Mouse (Mus musculus) frontal cortex, adult (tissue): ENCODE results near the gene Maml2.
A peak's percentile ranks its signal among the peaks of the same experiment; 100 is the strongest.

Experiments used
- ATAC-seq: cut with Nextera tagmentation; 2 replicates; pipeline ENCODE4 v1.9.2; 2017; ENCODE audit warnings: mild to moderate bottlenecking, moderate library complexity, mixed read lengths; ENCODE audit not compliant: low TSS enrichment

The Maml2 gene

DNA sequence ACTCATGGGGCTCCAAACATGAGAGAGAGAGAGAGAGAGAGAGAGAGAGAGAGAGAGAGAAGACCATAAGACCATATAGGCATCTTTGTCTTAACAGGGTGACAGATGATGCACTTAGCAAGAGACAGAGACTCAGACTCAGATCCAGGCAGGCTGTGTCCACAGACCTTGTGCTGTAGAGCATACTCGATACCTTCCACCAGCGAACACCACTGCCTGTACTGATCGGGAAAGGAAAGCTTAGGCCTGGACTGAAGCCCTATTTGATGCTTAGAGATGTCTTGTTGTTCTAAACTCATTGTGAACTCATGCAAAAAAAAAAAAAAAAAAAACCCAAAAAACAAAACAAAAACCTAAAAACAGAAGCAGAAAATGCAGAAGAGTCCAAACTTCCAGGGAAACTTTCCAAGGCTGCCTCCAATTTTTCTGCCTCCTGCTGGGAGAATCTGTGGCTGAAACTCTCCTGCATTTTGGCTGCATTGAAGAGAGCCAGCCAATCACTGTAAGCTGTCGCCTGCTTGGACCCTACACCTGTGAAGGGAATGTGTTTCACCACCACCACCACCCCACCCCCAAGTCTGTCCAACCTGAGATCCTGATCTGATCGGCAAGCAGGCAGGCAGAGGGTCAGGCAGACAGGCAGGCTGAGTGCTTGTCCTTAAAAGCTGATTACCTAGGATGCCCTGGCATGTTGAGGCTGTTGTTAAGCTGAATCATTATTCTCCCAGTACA, 268.6 kb downstream of the Maml2 start:
- ATAC-seq = no peak

DNA sequence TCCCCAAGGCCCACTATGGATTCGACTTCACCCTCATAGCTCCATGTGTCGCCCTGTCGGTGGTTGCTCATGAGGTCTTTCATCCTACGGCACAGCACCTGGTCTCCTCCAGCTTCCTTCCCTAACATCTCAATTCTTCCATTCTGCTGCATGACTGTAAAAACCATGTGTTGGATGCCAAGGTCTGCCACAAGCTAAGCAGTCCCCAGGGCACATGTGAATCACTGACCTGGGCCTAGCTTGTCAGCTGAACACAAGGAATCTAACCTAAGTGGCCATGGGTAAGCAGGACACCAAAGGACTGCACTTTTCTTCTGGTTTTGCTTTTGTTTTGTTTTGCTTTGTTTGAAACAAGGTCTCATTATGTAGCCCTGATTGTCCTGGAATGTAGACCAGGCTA, 271.3 kb downstream of the Maml2 start:
- ATAC-seq = no peak

DNA sequence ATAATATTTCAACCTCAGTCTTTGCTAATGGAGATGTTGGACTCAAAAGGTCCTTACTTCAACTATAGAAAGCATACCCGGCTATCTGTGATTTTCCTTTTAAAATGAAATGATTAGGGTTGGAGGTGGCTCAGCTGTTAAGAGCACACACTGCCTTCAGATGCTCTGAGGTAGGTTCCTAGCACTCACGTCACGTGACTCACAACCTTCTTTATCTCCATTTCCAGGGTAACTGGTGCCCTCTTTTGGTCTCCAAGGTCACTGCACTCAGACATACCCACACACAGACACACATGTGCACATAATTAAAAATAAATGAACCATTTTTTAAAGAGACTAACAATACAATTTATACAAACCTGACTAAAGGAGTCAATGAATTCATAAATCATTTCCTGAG, 275.1 kb downstream of the Maml2 start:
- no peak for ATAC-seq

DNA sequence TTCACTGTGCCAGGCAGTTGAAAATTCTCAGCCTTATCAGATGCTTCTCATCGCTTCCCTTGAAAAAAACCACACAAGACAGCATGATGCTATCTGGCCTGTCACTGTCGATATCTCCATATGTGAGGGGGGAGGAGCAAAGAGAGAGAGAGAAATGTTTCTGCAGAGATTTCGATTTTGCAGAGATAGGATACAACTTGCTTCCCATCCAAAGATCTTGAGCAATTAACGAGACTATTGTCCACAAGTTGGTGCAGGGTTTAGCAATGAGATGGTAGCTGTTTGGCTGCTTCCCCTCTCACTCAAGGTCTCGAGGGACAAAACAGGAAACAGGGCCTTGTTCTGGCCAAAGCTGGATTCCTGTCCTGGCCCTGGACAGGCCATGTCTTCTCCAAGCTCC, 276.3 kb downstream of the Maml2 start:
- no peak for ATAC-seq

- ATAC-seq = no peak
Observed at GRCm38 (mm10) chr9:13574913-13575312, 277.2 kb downstream of the Maml2 start.

- no peak for ATAC-seq
Observed at GRCm38 (mm10) chr9:13577150-13577549, 279.4 kb downstream of the Maml2 start.

DNA sequence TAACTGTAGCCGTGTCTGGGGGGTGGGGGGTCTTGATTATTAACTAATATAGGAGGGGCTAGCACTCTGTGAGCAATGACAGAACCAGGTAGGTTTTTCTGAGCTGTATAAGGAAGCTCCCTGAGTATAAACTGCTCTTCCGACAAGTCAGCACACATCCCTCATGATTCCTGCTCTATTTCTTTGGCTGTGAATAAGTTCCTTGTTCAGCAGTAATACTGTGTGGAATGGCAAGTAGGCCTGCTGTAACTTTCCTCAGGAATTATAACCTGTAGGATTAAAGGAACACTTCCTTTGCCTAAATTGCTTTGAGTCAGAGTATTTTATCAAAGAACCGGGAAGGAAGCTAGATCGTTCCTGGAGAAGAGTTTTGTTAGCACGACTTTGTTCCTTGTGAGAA, 283.4 kb downstream of the Maml2 start:
- ATAC-seq = no peak

DNA sequence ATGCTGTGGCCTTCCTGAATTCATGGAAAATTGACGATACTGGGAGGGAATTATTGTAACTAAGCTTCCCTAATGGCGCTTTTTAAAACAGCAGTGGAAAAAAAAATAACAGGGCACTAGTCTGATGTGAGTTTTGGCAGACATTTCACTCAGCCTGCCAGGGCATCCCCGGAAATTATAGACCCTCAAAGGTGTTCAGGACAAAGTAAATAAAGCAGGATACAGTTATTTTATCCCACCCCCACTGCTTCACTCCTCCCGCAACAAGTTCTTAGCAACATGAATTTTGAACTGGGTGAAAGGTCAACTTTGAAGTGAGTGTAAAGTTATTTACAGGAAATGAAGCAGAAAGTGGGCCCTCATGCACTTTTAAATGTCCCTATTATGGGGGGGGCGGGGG, 286.2 kb downstream of the Maml2 start:
- no peak for ATAC-seq

DNA sequence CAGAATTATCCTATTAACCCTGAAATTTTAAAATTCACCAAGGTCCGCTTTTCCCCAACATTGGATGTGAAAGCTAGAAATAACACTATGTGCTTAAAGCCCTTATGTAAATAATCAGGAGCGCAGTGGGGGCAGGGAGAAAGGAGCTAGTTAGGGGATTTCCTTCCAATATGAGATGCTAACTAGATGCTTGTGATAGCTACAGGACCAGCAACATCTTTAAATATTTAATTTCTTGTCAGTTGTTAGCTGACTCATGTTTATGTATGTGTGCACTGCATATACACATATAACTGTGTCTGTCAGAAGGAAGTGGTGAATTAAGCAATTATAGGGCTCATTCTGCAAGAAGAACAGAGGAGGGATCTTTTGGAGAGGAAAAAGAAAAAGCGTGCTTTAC, 286.7 kb downstream of the Maml2 start:
- no peak for ATAC-seq

DNA sequence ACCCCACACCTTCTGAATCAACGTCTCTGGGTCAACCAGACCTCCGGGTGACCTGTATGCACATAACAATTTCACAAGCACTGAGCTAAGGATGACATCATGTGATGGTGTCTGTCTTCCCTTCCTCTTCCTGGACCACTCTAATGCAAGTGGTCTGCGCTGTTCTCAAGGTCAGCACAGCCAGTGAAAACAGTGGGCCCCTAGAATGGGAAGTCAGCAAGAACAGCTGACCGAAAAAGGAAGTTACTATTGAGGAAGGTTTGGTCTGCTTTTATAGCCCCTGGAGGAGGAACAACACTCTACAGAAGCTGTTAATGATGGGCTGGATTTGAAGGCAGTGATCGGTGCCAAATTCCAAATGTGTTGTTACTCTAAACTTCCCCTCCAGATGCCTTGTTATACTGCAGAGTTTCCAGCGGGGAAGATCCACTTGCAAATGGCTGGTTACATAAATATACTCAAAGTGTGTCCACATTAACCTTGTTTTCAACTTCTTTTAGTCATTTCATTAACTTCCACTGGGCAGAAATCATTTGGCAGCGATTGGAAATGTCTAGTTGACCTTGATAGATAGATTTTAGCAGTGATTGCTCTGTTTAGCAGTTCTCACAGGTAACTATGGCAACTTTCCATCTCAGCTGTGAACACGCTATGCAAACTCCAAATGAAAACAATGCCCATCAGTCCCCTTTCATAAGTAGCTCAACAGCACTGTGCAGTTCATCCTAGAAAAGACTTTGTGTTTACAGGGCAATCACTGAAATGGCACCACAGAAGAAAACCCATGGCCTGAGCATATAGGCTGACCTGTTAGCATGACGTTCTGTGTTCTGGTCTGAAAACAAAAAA, 289.6 kb downstream of the Maml2 start:
- ATAC-seq = peak; percentile 91

- no peak for ATAC-seq
Observed at GRCm38 (mm10) chr9:13588786-13589185, 291.0 kb downstream of the Maml2 start.

DNA sequence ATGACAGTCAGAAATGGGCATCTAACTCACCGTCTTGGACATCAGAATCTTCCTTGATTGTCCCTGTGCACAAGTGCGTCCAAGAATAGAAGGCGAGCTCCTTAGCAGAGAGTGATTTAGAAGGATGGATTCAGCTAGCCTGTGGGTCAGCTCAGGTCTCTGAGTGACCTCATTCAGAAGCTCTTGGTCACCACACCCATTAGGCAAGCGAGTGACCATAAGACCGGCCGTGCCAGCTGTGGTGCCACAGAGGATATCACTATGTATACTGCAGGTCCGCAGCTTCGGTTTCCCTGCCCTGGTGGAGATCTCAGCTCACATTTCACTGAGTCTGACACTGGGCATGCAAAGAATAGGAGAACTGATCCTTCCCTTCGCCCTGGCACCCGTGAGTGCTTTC, 294.9 kb downstream of the Maml2 start:
- ATAC-seq = no peak

DNA sequence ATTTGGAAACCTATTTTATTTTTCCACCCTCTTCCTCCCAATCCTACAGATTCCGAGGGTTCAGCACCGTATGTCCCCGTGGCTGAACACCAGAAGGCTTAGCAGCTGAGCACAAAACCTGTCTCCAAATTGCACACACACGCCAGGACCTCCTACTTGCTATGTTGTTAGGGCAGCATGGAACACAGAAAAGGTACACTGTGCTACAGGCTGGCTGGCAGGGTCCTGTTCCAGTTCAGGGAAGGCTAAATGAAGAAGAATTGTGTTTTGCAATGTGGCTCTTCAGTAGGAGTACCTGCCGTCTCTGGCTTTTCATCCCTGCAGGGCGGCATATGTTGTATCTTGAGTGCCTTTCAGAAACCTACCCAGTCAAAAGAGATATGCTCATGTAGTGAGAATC, 300.0 kb downstream of the Maml2 start:
- ATAC-seq = peak; percentile 31; the same call in 1 of the 2 replicates

DNA sequence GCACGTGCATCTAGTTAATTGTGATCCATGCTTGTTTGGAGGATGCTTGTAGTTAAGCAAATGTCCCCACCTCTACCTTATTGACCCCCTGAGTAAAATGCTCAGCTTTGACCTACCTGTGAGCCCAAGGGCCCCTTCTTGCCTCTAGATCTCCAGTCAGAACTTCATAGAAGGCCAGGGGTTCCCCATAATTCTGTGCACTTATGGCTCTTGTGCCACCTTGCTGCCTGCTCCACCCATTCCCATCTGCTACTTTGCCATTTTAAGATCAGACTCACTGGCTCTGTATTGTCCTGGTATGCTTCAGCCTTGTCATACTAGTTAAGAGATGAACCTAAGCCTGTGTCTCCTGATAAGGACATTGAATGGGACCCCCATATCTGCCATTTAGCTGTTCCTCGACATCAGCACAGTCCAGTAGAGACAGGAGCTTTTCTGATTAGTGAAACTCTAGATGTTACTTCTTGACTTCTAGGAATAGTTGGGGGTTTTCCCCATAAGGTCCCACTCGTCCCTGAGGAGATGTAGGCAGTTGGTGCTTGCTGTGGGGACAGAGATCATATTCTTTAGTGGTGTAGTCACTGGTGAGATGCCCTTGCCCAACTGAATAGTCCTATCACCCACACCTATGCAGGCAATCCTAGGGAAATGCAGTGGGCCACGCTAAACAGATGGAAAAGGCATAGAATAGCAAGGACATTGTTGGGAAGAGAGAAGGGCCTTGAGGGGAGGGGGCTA, 301.0 kb downstream of the Maml2 start:
- no peak for ATAC-seq

DNA sequence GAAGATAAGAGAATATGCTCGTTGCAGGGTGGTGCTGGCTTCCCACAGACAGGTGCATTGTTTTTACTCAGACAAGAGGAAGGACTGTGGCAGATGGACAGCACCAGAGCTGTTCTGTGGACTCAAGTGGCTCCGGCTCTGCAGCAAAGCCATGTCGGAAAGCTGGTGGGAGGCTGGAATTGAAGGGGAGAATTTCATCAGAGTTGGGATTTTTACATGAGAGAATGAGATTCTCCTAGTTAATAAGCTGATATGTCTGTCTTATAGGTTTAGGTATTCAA, 301.5 kb downstream of the Maml2 start:
- ATAC-seq = no peak

DNA sequence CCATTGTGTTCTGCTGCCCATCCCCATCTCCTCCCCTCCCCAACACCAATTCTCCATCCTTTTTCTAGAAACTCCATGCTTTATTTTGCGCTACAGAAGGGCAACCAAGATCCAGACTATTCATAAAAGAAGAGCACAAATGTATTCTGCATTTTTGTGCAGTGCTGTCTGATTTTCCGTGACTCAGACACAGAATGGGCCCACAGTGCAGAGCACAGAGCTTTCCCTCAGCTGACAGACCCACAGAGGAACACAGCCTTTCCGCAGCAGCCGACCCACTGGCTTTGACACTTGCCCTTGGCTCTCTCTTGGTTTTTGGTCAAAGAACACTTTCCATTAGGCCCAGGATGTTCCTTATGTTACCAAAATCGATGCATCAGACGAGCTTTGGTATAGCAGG, 302.0 kb downstream of the Maml2 start:
- ATAC-seq = no peak

GRCm38 (mm10) chr9:13601729-13602128, 304.0 kb downstream of the Maml2 start:
- ATAC-seq = no peak

GRCm38 (mm10) chr9:13603533-13604143, 305.9 kb downstream of the Maml2 start:
- no peak for ATAC-seq

DNA sequence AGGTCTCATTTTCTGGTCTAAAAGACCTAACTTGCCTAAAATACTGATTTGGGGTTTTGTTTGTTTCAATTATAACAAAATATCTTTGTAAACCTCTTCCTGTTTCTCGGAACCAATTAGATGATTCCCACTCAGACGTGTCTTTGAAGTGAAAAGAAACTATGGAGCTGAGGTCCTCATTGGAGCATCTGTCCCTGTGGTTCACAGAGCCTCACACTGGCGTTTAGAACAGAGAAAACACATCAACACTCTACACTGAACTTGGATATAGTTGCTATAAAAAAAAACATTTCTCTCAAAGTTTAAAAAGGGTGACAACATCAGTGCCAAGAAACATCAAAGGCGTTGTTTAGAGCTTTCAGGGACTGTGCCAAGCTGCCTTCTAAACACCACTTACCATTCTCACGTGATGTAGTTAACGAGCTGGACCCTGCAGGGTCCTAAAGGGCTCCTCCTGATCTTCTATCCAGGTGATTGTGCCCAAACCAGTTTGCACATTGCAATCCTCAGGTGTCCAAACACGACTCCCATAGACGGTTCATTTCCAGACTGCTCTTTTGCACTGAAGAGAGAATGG, 309.9 kb downstream of the Maml2 start:
- no peak for ATAC-seq

DNA sequence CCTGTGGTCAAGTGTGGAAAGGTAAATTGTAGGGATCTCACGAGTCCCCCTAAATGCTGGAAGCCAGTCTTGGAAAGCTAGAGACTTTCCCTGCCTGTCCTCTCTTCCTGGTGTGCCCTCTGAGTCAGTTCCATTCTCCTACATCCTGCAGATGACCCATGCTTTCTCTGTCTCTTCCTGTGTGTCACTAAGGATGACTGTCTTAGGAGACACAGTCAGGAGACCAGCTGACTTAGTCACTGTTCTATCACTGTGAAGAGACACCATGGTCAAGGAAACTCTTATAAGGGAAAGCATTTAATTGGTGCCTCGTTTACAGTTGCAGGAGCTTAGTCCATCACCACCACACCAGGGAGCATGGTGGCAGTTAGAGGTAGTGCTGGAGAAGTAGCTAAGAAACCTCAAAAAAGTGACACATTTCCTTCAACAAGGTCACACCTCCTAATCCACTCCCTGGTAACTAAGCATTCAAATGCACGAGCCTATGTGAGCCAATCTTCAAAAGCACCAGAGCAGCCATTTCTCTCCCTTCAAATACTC, 310.8 kb downstream of the Maml2 start:
- no peak for ATAC-seq

- peak; percentile 50 for ATAC-seq
Observed at GRCm38 (mm10) chr9:13611561-13611960, 313.8 kb downstream of the Maml2 start.

DNA sequence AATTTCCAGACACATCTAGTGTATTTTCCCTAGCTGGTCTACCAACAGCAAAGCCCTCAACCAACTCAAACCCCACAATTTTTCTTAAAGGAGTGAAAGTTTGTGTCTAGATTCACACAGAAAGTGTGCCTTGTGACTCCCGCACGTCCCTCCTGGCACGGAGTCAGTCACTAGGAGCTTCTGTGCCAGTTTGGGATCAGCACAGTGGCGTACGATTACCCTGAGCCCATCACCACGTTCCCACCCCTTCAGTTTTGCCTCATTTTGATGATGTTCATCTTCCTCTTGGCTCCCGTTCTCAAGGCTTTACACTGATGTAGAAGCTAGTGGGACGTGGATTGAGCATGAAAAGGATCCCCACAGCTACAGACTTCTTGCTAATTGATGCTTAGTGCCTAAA, 314.6 kb downstream of the Maml2 start:
- no peak for ATAC-seq
